Mouse (Mus musculus) limb, embryonic 15.5 days (tissue): ENCODE measurements at regions not wholly inside any gene's neighbourhood (a gene's known extent, or its start where the extent isn't known, plus 50 kb on each side); places are given as distances from the start of the nearest gene placed in this dataset.
"Not testable (repeated sequence)": the region's sequence is repeated elsewhere in the genome, so short reads cannot be mapped to it uniquely, and the experiment has no call there.

Source experiments
- ATAC-seq: fragments of 200-750 bp; cut with Nextera tagmentation; 2 replicates; pipeline ENCODE4 v1.8.0; 2017; ENCODE audit warnings: low read depth, moderate TSS enrichment; ENCODE audit not compliant: insufficient number of reproducible peaks, low FRiP score, low TSS enrichment
- H3K27ac ChIP-seq: fragments of 300-500 bp; sonication (generic); 2 replicates; pipeline ENCODE4 v1.5.1; 2015; ENCODE audit warnings: moderate library complexity, mild to moderate bottlenecking, inconsistent platforms
- H3K27me3 ChIP-seq: fragments of 300-500 bp; sonication (generic); 2 replicates; pipeline ENCODE4 v1.6.1; 2015; ENCODE audit warnings: inconsistent platforms
- H3K36me3 ChIP-seq: fragments of 300-500 bp; sonication (generic); 2 replicates; pipeline ENCODE4 v1.6.1; 2015; ENCODE audit warnings: inconsistent platforms
- H3K4me1 ChIP-seq: fragments of 300-500 bp; sonication (generic); 2 replicates; pipeline ENCODE4 v1.6.1; 2015; ENCODE audit warnings: inconsistent platforms
- H3K4me2 ChIP-seq: fragments of 300-500 bp; sonication (generic); 2 replicates; pipeline ENCODE4 v1.6.1; 2015; ENCODE audit warnings: mild to moderate bottlenecking, inconsistent platforms
- H3K4me3 ChIP-seq: fragments of 300-500 bp; sonication (generic); 2 replicates; pipeline ENCODE4 v1.5.1; 2015; ENCODE audit warnings: mild to moderate bottlenecking, inconsistent platforms
- H3K9ac ChIP-seq: fragments of 300-500 bp; sonication (generic); 2 replicates; pipeline ENCODE4 v1.6.1; 2015; ENCODE audit warnings: inconsistent platforms
- H3K9me3 ChIP-seq: fragments of 300-500 bp; sonication (generic); 2 replicates; pipeline ENCODE4 v1.6.1; 2016; ENCODE audit warnings: inconsistent platforms
- WGBS: fragments of 180-500 bp; shearing (Covaris S2); methylation state at CpG from one replicate; pipeline ENCODE4 v1.1.7; 2015; 5-methylcytosine and 5-hydroxymethylcytosine counted together

- Histone ChIP-seq H3K27ac (no peak overlapping the region), H3K36me3 (no peaks in the 10 kb centered on the region), H3K9me3 (no peaks in the 10 kb centered on the region), H3K4me2 (no peak overlapping the region), H3K4me1 (no peaks in the 10 kb centered on the region), H3K9ac (no peak overlapping the region), H3K4me3 (no peak overlapping the region), H3K27me3 (no peaks in the 10 kb centered on the region)
- ATAC-seq, result no peak
- WGBS, result 33% methylated on average over 4 of the region's 4 CpGs
Observed at GRCm38 (mm10) chr6:4276607-4277006, 189.8 kb upstream of the Bet1 start.

DNA sequence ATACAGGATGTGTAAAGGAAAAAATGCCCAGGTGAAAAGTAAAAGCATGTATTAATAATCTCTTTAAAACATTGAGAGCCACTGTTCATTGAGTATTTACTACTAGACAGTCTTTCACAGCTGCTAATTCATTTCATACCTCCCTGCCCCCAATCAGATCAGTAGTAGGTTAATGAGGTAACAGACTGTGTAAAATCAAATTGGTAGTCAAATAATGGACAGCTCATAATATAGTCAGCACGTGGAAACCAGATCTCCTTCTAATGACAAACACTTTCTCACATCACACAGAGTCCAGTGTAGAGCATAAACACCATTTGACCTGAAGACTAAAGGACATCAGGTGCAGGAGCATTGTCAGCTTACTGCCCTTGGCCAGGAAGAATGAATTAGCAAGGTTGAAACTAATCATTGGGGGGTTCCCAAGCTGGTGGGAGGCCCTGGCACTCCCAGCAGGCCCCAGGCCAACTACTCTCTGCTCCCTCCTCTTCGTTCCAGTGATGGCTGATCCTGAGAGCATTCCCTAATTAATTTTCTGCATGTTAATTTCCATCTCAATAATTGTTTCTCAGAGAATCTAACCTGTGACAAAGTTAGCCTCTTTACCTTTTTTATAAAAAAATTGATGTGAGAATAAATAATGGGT lies 190.6 kb upstream of the Bet1 start:
- Histone ChIP-seq H3K36me3 (no peaks in the 10 kb centered on the region), H3K4me3 (no peak overlapping the region), H3K9ac (no peak overlapping the region), H3K27me3 (no peaks in the 10 kb centered on the region), H3K9me3 (no peaks in the 10 kb centered on the region), H3K4me2 (no peak overlapping the region), H3K27ac (no peak overlapping the region), H3K4me1 (no peaks in the 10 kb centered on the region)
- 16% methylated on average over 2 of the region's 2 CpGs for WGBS
- ATAC-seq, result no peak

GRCm38 (mm10) chr6:4291380-4291779 lies 204.6 kb upstream of the Bet1 start:
- WGBS, result 66% methylated on average over 2 of the region's 2 CpGs
- Histone ChIP-seq H3K4me2 (no peak overlapping the region), H3K27me3 (no peaks in the 10 kb centered on the region), H3K36me3 (no peaks in the 10 kb centered on the region), H3K4me1 (no peaks in the 10 kb centered on the region), H3K9me3 (no peaks in the 10 kb centered on the region), H3K27ac (no peak overlapping the region), H3K4me3 (no peak overlapping the region), H3K9ac (no peak overlapping the region)
- ATAC-seq, result no peak

- not testable (repeated sequence) for H3K4me2 ChIP-seq, H3K4me1 ChIP-seq, ATAC-seq, H3K27ac ChIP-seq, H3K36me3 ChIP-seq, H3K4me3 ChIP-seq, H3K9ac ChIP-seq, H3K27me3 ChIP-seq, H3K9me3 ChIP-seq
Observed at GRCm38 (mm10) chr6:4303410-4303809, 201.2 kb upstream of the Col1a2 start.

GRCm38 (mm10) chr6:4349953-4350352 lies 154.7 kb upstream of the Col1a2 start:
- Histone ChIP-seq H3K9me3 (no peaks in the 10 kb centered on the region), H3K4me3 (no peak overlapping the region), H3K4me2 (no peak overlapping the region), H3K4me1 (no peaks in the 10 kb centered on the region), H3K27me3 (no peaks in the 10 kb centered on the region), H3K36me3 (no peaks in the 10 kb centered on the region), H3K9ac (no peak overlapping the region), H3K27ac (no peak overlapping the region)
- no peak for ATAC-seq
- WGBS, result 85% methylated on average over 4 of the region's 4 CpGs

DNA sequence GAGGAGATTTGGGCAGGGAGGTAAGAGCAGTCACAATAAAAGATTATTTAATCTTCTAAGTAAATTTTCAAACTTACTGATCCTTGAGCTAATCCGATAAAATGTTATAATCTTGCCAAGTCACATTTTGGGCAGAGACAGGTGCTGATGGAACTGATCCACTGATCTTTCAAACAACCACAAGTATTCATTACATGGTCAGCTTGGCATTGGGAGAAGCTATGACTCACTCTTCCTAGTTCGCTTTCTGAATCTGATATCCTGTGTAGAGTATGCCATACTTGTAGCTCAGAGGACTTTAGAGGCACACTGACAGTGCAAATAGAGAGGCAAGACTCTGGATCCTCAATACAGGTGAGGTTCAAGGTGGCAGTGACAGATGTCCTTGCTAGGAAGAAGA lies 142.4 kb upstream of the Col1a2 start:
- Histone ChIP-seq H3K36me3 (no peaks in the 10 kb centered on the region), H3K27me3 (no peaks in the 10 kb centered on the region), H3K27ac (no peak overlapping the region), H3K9ac (no peak overlapping the region), H3K4me1 (peaks cover 2% of the 10 kb centered on the region; the same call in 1 of the 2 replicates), H3K4me3 (no peak overlapping the region), H3K9me3 (no peaks in the 10 kb centered on the region), H3K4me2 (no peak overlapping the region)
- no peak for ATAC-seq
- 90% methylated on average over 2 of the region's 2 CpGs for WGBS

DNA sequence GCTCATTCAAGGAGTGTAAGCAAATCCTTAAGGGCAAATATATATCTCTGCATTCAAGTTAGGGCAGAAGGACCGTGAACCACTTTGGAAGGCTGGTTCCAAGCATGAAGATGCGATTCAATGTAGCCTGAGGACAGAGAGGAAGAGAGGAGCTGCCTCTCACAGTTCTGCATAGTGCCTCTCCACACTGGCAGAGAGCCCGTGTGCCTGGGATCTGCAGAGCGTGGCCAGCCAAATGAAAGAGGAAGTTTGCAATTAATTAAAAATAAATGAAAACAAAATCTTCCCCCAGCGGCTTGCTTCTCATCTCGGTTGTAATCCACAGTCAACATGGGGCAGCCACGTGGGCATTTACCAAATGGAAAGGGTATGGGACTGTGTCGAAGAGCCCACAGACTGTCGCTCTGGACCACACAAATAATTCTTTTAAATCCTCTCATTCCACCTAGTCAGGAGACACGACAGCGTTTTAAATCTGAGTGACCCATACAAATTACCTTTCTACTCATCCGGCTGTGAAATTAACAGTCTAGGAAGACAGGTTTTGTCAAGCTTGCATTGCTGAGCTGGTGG lies 129.1 kb upstream of the Col1a2 start:
- Histone ChIP-seq H3K4me2 (no peak overlapping the region), H3K27me3 (no peaks in the 10 kb centered on the region), H3K9ac (no peak overlapping the region), H3K9me3 (no peaks in the 10 kb centered on the region), H3K4me1 (no peaks in the 10 kb centered on the region; the same call in 1 of the 2 replicates), H3K36me3 (no peaks in the 10 kb centered on the region), H3K4me3 (no peak overlapping the region), H3K27ac (no peak overlapping the region)
- 48% methylated on average over 12 of the region's 12 CpGs for WGBS
- ATAC-seq, result no peak

- Histone ChIP-seq H3K4me1 (no peaks in the 10 kb centered on the region), H3K36me3 (no peaks in the 10 kb centered on the region), H3K4me2 (no peak overlapping the region), H3K4me3 (no peak overlapping the region), H3K9ac (no peak overlapping the region), H3K27ac (no peak overlapping the region), H3K27me3 (no peaks in the 10 kb centered on the region), H3K9me3 (no peaks in the 10 kb centered on the region)
- ATAC-seq, result no peak
- 86% methylated on average over 7 of the region's 7 CpGs for WGBS
Observed at GRCm38 (mm10) chr6:4396808-4397207, 107.8 kb upstream of the Col1a2 start.

DNA sequence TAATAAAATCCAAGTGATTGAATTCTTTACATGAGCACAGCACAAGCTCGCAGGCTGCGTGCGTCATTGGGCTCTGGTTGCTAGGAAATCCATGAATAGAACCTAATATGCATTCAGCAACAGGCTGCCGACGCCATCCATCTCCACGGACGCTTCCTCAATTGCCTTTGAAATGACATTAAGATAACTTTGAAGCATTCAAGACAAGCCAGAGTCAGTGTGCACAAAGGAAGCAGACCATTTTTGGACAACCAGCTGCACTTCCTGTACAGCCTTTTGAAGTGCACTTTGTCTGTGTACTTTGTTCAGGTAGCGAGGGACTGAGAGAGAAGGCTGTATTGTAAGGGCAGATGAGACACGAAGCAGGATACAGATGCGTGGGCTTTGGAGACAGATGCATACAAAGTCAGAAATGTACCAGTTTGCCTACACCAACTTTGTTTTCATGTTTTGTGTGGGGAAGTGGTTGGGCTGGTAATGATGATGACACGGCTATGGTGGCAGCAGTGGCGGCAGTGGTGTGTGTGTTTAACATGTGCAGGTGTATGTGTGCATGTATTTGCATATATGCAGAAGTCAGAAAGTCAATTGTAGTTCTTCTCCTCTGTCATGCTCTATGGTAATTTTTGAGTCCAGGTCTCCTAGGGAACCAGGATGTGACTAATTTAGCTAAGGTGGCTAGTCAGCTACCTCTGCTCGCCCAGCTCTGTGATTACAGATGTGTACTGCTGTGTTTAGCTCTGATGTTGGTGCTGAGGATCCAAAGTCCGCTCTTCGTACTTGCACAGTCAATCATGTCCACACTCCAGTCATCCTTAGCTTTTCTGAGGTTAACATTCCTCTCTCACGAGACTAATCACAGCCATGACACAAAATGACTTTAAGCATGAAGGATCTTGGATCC lies 106.7 kb upstream of the Col1a2 start:
- Histone ChIP-seq H3K27me3 (no peaks in the 10 kb centered on the region), H3K4me2 (no peak overlapping the region), H3K9me3 (no peaks in the 10 kb centered on the region), H3K27ac (no peak overlapping the region), H3K4me1 (no peaks in the 10 kb centered on the region), H3K36me3 (no peaks in the 10 kb centered on the region), H3K9ac (no peak overlapping the region), H3K4me3 (no peak overlapping the region)
- WGBS, result 78% methylated on average over 16 of the region's 16 CpGs
- no peak for ATAC-seq

DNA sequence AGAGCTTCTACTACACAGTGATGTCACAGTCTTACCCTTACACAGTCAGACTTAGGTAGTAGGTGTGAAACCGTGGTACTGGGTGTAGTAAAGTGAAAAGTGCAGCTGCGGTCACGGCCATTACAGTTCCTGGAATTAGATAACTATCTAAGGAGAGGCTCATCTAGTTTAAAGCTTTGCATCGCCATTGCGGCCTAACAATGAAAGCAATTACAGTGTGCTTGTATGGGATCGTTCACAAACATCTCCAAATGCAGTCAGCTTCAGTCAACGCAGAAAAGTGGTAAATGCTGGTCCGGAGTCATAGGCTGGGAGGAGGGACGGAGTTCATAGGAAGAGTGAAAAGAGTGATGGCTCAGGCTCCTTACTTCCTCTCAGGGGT lies 106.0 kb upstream of the Col1a2 start:
- Histone ChIP-seq H3K9me3 (no peaks in the 10 kb centered on the region), H3K27ac (no peak overlapping the region), H3K4me3 (no peak overlapping the region), H3K4me2 (no peak overlapping the region), H3K9ac (no peak overlapping the region), H3K4me1 (no peaks in the 10 kb centered on the region), H3K36me3 (no peaks in the 10 kb centered on the region), H3K27me3 (no peaks in the 10 kb centered on the region)
- no peak for ATAC-seq
- 82% methylated on average over 9 of the region's 9 CpGs for WGBS

DNA sequence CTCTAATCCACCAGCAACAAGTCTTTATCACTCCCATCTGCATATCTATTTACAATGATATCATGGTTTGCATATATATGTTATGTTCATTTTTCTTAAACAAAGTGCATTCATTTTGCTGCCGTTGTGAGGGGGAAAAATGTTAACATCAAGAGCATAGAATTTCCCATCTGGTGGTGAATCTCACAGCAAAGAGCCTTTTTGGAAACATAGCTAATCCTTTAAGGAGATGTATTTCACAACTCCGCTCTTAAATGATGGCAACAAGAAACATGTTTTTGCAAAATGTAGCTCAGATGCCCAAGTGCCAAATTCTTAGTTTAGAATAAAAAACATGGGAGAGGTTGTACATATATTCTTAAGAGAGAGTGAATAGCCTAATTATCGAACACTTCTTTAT lies 99.3 kb upstream of the Col1a2 start:
- no peaks in the 10 kb centered on the region for H3K36me3 ChIP-seq
- H3K4me2 ChIP-seq, result no peak overlapping the region
- no peak for ATAC-seq

DNA sequence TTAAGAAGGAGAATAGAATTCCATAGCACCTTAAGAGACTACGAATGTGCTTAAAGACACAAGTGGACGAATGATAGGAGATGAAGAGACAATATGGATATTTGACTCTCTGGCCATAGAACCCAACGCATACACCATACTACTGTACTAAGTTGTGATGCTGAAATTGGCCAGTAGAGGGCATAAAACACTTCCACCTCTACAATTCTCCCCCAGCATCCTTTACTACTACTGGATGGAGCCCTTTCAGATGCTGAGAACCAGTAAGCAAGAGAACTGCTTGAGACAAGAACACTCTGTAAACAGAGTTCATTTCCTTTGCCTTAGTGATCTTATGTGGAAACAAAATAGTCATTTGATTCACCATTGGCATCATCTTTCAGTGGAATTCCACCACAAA lies 96.9 kb upstream of the Col1a2 start:
- no peaks in the 10 kb centered on the region for H3K36me3 ChIP-seq
- no peak overlapping the region for H3K27ac ChIP-seq
- no peaks in the 10 kb centered on the region for H3K4me1 ChIP-seq
- no peak overlapping the region for H3K4me2 ChIP-seq
- H3K9ac ChIP-seq, result no peak overlapping the region
- H3K27me3 ChIP-seq, result no peaks in the 10 kb centered on the region
- no peaks in the 10 kb centered on the region for H3K9me3 ChIP-seq
- ATAC-seq, result no peak
- no peak overlapping the region for H3K4me3 ChIP-seq
- WGBS, result 44% methylated on average over 3 of the region's 3 CpGs

More for the DNA sequence above, 99.3 kb upstream of the Col1a2 start:
- no peaks in the 10 kb centered on the region for H3K4me1 ChIP-seq
- H3K4me3 ChIP-seq, result no peak overlapping the region
- no peaks in the 10 kb centered on the region for H3K27me3 ChIP-seq
- no peaks in the 10 kb centered on the region for H3K9me3 ChIP-seq
- H3K27ac ChIP-seq, result no peak overlapping the region
- 80% methylated on average over 3 of the region's 3 CpGs for WGBS
- H3K9ac ChIP-seq, result no peak overlapping the region
